Mouse (Mus musculus) spleen, adult 2 months (tissue): ENCODE measurements around the gene Slc16a3.

Experiments
- CTCF ChIP-seq: fragments of 200-500 bp; IDR thresholded peaks from 2 replicates; pipeline ENCODE4 v1.5.1; 2011; ENCODE audit warnings: mild to moderate bottlenecking, inconsistent platforms; ENCODE audit not compliant: insufficient read depth, insufficient read length, insufficient replicate concordance; ENCODE audit errors: extremely low read depth
- POLR2A ChIP-seq: fragments of 200-500 bp; IDR thresholded peaks from 2 replicates; pipeline ENCODE4 v1.6.1; 2011; ENCODE audit warnings: low read depth, low read length, inconsistent platforms

DNA sequence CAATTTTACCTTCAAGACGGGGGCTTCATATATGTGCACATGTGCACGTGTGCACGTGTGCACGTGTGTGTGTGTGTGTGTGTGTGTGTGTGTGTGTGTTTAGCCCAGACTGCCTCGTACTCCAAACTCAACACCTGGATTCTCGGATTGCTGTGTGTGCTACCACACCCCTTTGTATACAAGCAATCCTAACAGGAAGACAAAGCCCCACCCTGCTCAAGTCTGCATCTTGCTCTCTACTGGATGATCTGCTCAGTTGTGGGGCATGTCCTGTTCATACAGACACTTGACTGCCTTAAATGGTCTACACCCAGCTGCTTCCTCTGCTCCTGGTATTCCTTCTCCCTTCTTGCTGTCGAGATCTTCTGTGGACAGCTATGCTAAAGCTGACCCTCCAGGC lies 3.0 kb upstream of the Slc16a3 start:
- no peak for TF ChIP-seq CTCF
- TF ChIP-seq POLR2A, result no peak
